Mouse (Mus musculus): Measurements from ENCODE around the gene Itgb1bp2. TPM values are rescaled to one million over a fixed set of nuclear protein-coding genes. Genes with fewer than 3 reads are reported as not detected.
"Not testable (repeated sequence)": the region's sequence is repeated elsewhere in the genome, so short reads cannot be mapped to it uniquely, and the experiment has no call there.

Gene Itgb1bp2
- polyA plus RNA-seq, 1 experiment: 6.1 TPM

GRCm38 (mm10) chrX:101486487-101487152, 37.7 kb downstream of the Itgb1bp2 start:
- H3K4me3 ChIP-seq (ENCODE audit: insufficient read depth, low read depth, low read length); H3K27ac ChIP-seq (replicated peaks; ENCODE audit: low read depth, low read length); H3K4me1 ChIP-seq (ENCODE audit: control insufficient read depth, insufficient read depth, insufficient read length, low read length): not testable (repeated sequence)

Other genes starting within 250 kb of the Itgb1bp2 start
- gene Snx12, start 226.5 kb upstream of the Itgb1bp2 start, polyA plus RNA-seq (2012; ENCODE audit: insufficient read depth, insufficient read length, missing spikeins): 22.9 and 36.5 TPM in 2 replicates
- gene Foxo4, start 194.6 kb upstream of the Itgb1bp2 start, polyA plus RNA-seq (2012; ENCODE audit: insufficient read depth, insufficient read length, missing spikeins): 33.3 and 38.7 TPM in 2 replicates
- gene Gm614, start 185.1 kb upstream of the Itgb1bp2 start, polyA plus RNA-seq (2012; ENCODE audit: insufficient read depth, insufficient read length, missing spikeins): not detected in 2 replicates
- gene Il2rg, start 180.8 kb upstream of the Itgb1bp2 start, polyA plus RNA-seq (2012; ENCODE audit: insufficient read depth, insufficient read length, missing spikeins): 2.9 and 5.0 TPM in 2 replicates
- gene Gm20489, start 180.1 kb upstream of the Itgb1bp2 start, polyA plus RNA-seq (2012; ENCODE audit: insufficient read depth, insufficient read length, missing spikeins): not detected in 2 replicates
- 21.8 and 30.0 TPM in 2 replicates for gene Med12, start 175.1 kb upstream of the Itgb1bp2 start, polyA plus RNA-seq (2012; ENCODE audit: insufficient read depth, insufficient read length, missing spikeins)
- gene Nlgn3, start 149.9 kb upstream of the Itgb1bp2 start, polyA plus RNA-seq (2012; ENCODE audit: insufficient read depth, insufficient read length, missing spikeins): not detected in 2 replicates
- 0.87 TPM in 1 of 2 replicates, not detected in the other for gene Gjb1, start 72.7 kb upstream of the Itgb1bp2 start, polyA plus RNA-seq (2012; ENCODE audit: insufficient read depth, insufficient read length, missing spikeins)
- 10.2 and 11.3 TPM in 2 replicates for gene Zmym3, start 28.2 kb upstream of the Itgb1bp2 start, polyA plus RNA-seq (2012; ENCODE audit: insufficient read depth, insufficient read length, missing spikeins)
- 67.0 and 71.0 TPM in 2 replicates for gene Nono, start 19.8 kb upstream of the Itgb1bp2 start, polyA plus RNA-seq (2012; ENCODE audit: insufficient read depth, insufficient read length, missing spikeins)
- gene Taf1, start 83.6 kb downstream of the Itgb1bp2 start, polyA plus RNA-seq (2012; ENCODE audit: insufficient read depth, insufficient read length, missing spikeins): 10.3 and 15.2 TPM in 2 replicates
- gene Ogt, start 191.0 kb downstream of the Itgb1bp2 start, polyA plus RNA-seq (2012; ENCODE audit: insufficient read depth, insufficient read length, missing spikeins): 41.8 and 49.2 TPM in 2 replicates

All from brown adipose tissue, adult 24 weeks (tissue).